Mouse (Mus musculus) lung, embryonic 14.5 days (tissue): ENCODE measurements at regions not wholly inside any gene's neighbourhood (a gene's known extent, or its start where the extent isn't known, plus 50 kb on each side); places are given as distances from the start of the nearest gene placed in this dataset.

Experiments
- ATAC-seq: fragments of 200-750 bp; cut with Nextera tagmentation; 2 replicates; pipeline ENCODE4 v1.8.0; 2017; ENCODE audit warnings: mild to moderate bottlenecking, moderate TSS enrichment, moderate library complexity; ENCODE audit not compliant: insufficient read depth
- DNase-seq: peaks from one replicate; pipeline ENCODE4 v3.0.0-alpha.2; 2015
- H3K27ac ChIP-seq: fragments of 300-500 bp; sonication (generic); 2 replicates; pipeline ENCODE4 v1.5.1; 2014; ENCODE audit warnings: low read depth, mild to moderate bottlenecking, moderate library complexity
- H3K27me3 ChIP-seq: fragments of 300-500 bp; sonication (generic); 2 replicates; pipeline ENCODE4 v1.6.1; 2014; ENCODE audit warnings: low read length, control low read depth; ENCODE audit not compliant: insufficient read depth
- H3K36me3 ChIP-seq: fragments of 300-500 bp; sonication (generic); 2 replicates; pipeline ENCODE4 v1.6.1; 2014; ENCODE audit warnings: control low read depth; ENCODE audit not compliant: insufficient read depth
- H3K4me1 ChIP-seq: fragments of 300-500 bp; sonication (generic); 2 replicates; pipeline ENCODE4 v1.6.1; 2014; ENCODE audit warnings: antibody characterized with exemption, control low read depth; ENCODE audit not compliant: insufficient read depth
- H3K4me2 ChIP-seq: fragments of 300-500 bp; sonication (generic); 2 replicates; pipeline ENCODE4 v1.6.1; 2014; ENCODE audit warnings: mild to moderate bottlenecking
- H3K4me3 ChIP-seq: fragments of 300-500 bp; sonication (generic); 2 replicates; pipeline ENCODE4 v1.5.1; 2014; ENCODE audit warnings: low read depth, low read length
- H3K9ac ChIP-seq: fragments of 300-500 bp; sonication (generic); 2 replicates; pipeline ENCODE4 v1.6.1; 2014
- H3K9me3 ChIP-seq: fragments of 300-500 bp; sonication (generic); 2 replicates; pipeline ENCODE4 v1.6.1; 2016; ENCODE audit warnings: low read depth, low read length, control low read depth
- CTCF ChIP-seq: IDR thresholded peaks from 2 replicates; pipeline ENCODE4 v1.5.1; 2016; ENCODE audit warnings: antibody characterized with exemption, low read depth
- WGBS: fragments of 180-500 bp; shearing (Covaris S2); extraction: QIAGEN DNeasy Blood & Tissue Kit; methylation state at CpG from one replicate; pipeline ENCODE4 v1.1.7; 2014; 5-methylcytosine and 5-hydroxymethylcytosine counted together

DNA sequence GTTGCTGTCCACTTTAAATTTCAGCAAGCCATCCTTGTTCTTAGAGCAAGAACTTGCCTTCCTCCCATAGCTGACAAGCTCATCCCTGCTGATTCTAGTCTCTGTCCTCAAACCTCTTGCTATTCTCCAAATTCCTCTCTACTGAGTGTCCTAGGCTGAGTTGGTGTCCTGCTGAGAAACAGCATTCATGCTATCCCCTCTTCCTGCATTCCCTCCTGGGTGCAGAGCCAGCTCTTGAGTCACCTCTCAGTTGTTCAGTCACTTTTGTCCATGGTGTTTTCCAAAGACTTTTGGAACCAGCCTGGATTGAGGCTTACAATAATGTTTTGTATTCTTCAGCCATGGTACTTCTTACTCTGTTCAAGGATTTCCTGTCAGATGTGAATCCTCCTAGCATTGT, 234.1 kb downstream of the Ikzf2 start:
- H3K4me3 ChIP-seq: no peak overlapping the region
- no peaks in the 10 kb centered on the region for H3K4me1 ChIP-seq
- no peaks in the 10 kb centered on the region for H3K27me3 ChIP-seq
- H3K36me3 ChIP-seq: no peaks in the 10 kb centered on the region
- ATAC-seq (no peak), DNase-seq (no peak)
- H3K9me3 ChIP-seq: no peaks in the 10 kb centered on the region
- no peak for TF ChIP-seq CTCF
- H3K9ac ChIP-seq: no peak overlapping the region
- no peak overlapping the region for H3K27ac ChIP-seq
- H3K4me2 ChIP-seq: no peak overlapping the region

DNA sequence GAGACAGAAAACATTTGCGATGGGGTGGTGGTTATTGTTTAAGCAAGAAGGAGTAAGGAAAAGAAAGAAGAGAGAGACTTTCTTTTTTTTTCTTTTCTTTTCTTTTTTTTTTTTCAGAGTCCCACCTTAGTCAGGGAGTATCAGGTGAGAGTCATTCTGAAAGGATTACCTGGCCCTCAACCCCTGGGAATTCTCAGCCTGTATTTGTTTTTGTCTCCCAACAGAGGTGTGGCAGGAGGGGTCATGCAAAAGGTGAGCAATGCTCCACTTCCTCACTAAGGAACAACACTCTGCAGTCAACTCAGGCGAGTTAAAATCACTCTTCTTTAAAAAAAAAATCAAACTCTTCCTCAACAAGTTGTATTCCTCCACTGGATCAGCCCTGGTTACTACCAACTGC, 236.6 kb downstream of the Ikzf2 start:
- Histone ChIP-seq H3K36me3 (no peaks in the 10 kb centered on the region), H3K27me3 (no peaks in the 10 kb centered on the region), H3K9ac (no peak overlapping the region), H3K4me3 (no peak overlapping the region), H3K4me1 (no peaks in the 10 kb centered on the region), H3K27ac (no peak overlapping the region), H3K4me2 (no peak overlapping the region), H3K9me3 (no peaks in the 10 kb centered on the region)
- WGBS: 45% methylated on average over 2 of the region's 2 CpGs
- DNase-seq: no peak
- no peak for TF ChIP-seq CTCF
- no peak for ATAC-seq

DNA sequence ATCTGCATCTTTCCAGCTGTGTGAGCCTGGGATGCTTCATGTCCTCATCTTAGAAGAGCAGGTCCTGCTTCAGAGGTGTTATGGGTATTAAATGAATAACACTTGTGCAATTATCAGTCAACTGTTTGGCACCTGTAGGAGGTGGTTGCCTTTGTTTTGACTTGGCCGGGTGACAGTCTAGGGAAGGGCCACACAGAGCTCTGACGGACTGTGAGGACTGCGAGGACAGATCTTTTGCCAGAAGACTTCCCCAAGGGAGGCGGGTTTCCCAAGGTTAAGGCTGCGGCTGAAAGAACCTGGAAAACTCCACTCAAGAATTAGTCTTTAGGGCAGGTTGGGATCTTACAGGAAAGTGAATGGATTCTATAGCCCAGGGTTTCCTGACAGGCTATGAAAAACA, 239.8 kb downstream of the Ikzf2 start:
- DNase-seq: no peak
- no peak for ATAC-seq
- 72% methylated on average over 5 of the region's 5 CpGs for WGBS
- Histone ChIP-seq H3K9me3 (no peaks in the 10 kb centered on the region), H3K27ac (no peak overlapping the region), H3K36me3 (no peaks in the 10 kb centered on the region), H3K4me3 (no peak overlapping the region), H3K27me3 (no peaks in the 10 kb centered on the region), H3K4me2 (no peak overlapping the region), H3K4me1 (no peaks in the 10 kb centered on the region), H3K9ac (no peak overlapping the region)
- TF ChIP-seq CTCF: no peak

DNA sequence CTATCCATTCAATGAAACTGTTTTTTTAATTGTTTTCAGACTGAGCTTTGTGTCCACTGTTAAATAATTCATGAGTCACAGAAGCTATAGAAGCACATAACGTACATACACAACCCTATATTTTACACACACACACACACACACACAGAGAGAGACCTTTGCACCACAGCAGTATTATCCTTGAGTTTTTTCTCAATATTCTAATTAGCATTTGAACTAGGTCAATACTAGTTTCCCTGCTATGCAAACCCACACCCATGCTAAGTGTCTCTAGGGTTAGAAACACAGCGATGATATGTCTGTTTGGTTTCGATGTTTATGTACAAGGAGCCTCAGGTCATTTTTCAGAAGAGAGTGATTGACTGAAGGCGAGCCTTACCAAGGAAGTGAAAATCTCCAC, 242.3 kb downstream of the Ikzf2 start:
- no peak overlapping the region for H3K4me3 ChIP-seq
- no peak overlapping the region for H3K27ac ChIP-seq
- no peaks in the 10 kb centered on the region for H3K36me3 ChIP-seq
- H3K27me3 ChIP-seq: no peaks in the 10 kb centered on the region
- WGBS: 71% methylated on average over 4 of the region's 4 CpGs
- H3K9ac ChIP-seq: no peak overlapping the region
- no peak for ATAC-seq
- no peak for TF ChIP-seq CTCF
- no peaks in the 10 kb centered on the region for H3K9me3 ChIP-seq
- no peaks in the 10 kb centered on the region for H3K4me1 ChIP-seq
- H3K4me2 ChIP-seq: no peak overlapping the region
- no peak for DNase-seq

DNA sequence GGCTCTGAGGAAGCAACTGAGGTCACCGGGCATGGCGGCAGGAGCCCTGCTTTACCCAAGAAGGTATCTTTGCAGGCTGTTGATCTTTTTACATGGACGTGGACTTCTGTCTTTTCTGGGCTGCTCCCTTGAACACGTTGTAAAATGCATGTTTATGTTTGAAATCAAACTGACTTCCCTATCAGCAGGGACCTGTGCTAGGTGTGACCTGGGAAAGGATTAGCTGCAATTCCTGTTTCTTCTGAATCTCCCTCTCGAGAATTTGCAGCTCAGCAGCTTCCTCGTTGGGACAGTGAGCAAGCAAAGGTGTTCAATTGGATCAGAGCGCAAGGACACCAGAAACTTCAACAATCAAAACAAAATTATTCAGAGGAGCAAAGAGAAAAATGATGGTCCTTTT, 243.6 kb downstream of the Ikzf2 start:
- 45% methylated on average over 7 of the region's 7 CpGs for WGBS

DNA sequence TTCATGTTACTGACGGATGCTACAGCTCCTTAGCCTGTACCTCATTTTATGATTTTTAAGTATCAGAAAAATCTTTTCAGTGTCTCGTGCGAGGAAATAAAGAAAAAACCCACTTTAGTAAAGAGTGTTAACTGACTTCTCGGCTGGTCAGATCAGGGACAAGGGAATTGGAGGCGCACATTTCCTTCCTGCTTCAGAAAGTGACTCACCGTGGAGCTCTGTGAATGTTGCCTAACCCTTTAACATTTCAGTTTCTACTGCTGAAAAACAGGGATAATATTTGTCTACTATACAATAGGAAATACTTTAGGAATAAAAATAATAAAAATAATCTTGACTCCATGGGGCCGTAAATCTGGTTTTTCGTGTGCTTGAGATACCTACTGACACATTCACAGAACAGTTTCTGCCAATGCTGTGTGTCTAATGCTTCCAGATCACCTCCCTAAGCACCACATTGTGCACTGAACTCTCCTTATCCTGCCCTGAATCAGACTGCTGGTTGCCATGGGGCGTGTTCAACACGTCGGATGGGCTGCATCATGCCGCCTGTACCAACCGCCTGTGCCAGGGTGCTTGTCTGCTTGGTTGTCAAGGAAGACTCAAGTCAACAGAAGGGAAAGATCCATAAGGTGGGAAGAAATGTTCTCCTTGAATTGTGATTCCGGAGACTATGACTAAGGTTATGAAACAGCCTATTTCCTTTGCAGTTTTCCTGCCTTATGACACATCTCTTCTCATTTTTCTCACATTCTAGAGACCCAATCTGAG, 246.3 kb downstream of the Ikzf2 start:
- ATAC-seq: no peak
- Histone ChIP-seq H3K4me2 (no peak overlapping the region), H3K4me3 (no peak overlapping the region), H3K9me3 (no peaks in the 10 kb centered on the region), H3K9ac (no peak overlapping the region), H3K4me1 (no peaks in the 10 kb centered on the region), H3K27ac (no peak overlapping the region), H3K27me3 (no peaks in the 10 kb centered on the region), H3K36me3 (no peaks in the 10 kb centered on the region)
- WGBS: 86% methylated on average over 14 of the region's 14 CpGs
- DNase-seq: no peak
- TF ChIP-seq CTCF: no peak

More for the DNA sequence above, 243.6 kb downstream of the Ikzf2 start:
- Histone ChIP-seq H3K27ac (no peak overlapping the region), H3K27me3 (no peaks in the 10 kb centered on the region), H3K9ac (no peak overlapping the region), H3K4me2 (no peak overlapping the region), H3K36me3 (no peaks in the 10 kb centered on the region), H3K9me3 (no peaks in the 10 kb centered on the region), H3K4me1 (no peaks in the 10 kb centered on the region), H3K4me3 (no peak overlapping the region)
- ATAC-seq (no peak), DNase-seq (no peak)
- no peak for TF ChIP-seq CTCF

DNA sequence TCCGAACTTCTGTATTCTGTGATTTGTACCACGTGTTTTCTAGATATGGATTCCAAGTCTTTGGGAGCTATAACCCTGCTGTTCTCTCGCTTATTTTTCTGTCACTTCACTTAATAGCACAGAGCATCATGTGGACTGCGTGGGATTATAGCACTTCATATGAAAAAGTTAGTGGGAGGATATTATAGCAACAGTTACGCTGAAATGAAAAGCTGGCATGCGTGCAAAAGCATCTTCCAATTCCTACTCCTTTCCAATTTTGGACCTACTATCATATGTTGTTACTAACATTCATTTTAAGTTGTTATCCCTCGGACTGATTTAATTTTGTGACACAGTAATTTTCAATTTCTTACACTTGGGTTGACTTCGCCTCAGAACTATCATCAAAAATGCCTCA, 250.0 kb downstream of the Ikzf2 start:
- WGBS: 86% methylated on average over 8 of the region's 8 CpGs
- no peak for TF ChIP-seq CTCF
- Histone ChIP-seq H3K36me3 (no peaks in the 10 kb centered on the region), H3K27me3 (no peaks in the 10 kb centered on the region), H3K27ac (no peak overlapping the region), H3K4me1 (no peaks in the 10 kb centered on the region), H3K4me3 (no peak overlapping the region), H3K4me2 (no peak overlapping the region), H3K9me3 (no peaks in the 10 kb centered on the region), H3K9ac (no peak overlapping the region)
- ATAC-seq (no peak), DNase-seq (no peak)
